10 mouse cellular contexts compared by ENCODE assay signal in genomic region chr14:102983686-102984085, GRCm38 (mm10). TPM values are rescaled to one million over a fixed set of nuclear protein-coding genes. Genes with fewer than 3 reads are reported as not detected.
DNase-seq lines count a peak whose midpoint lies in the region; ATAC-seq and TF ChIP-seq lines count a peak whose summit lies in the region.
"Had no signal": no experiment of that assay in that cellular context is flagged by ENCODE, and none has a peak within 500 bp of the region (broad histone marks: within the 10 kb centered on the region; RNA-seq: fewer than 3 reads in every experiment).

No protein-coding gene starts in this region.

- no peak overlapping the region for H3K9ac ChIP-seq in embryonic facial prominence, embryonic 15.5 days
- no peak overlapping the region for H3K9ac ChIP-seq in liver, embryonic 13.5 days

- no peak for TF ChIP-seq CTCF in layer of hippocampus, adult 2 months (conservative IDR thresholded peaks at IDR 0.05)

- H3K9me3 ChIP-seq in embryonic facial prominence, embryonic 10.5 days, result no peaks in the 10 kb centered on the region
- no peaks in the 10 kb centered on the region for H3K9me3 ChIP-seq in embryonic facial prominence, embryonic 15.5 days (replicated peaks)
- no peaks in the 10 kb centered on the region for H3K9me3 ChIP-seq in liver, embryonic 13.5 days (replicated peaks)

- H3K4me2 ChIP-seq in embryonic facial prominence, embryonic 15.5 days (replicated peaks), result 0 out of 2 replicates have a peak overlapping the region, but pooled peaks have one; percentile 82
- H3K4me2 ChIP-seq in liver, embryonic 13.5 days, result peak overlapping the region; percentile 79; the same call in 1 of the 2 replicates

- H3K4me1 ChIP-seq in embryonic facial prominence, embryonic 10.5 days, result peaks cover 22% of the 10 kb centered on the region
- no peaks in the 10 kb centered on the region; the same call in 1 of the 2 replicates for H3K4me1 ChIP-seq in embryonic facial prominence, embryonic 15.5 days
- H3K4me1 ChIP-seq in liver, embryonic 13.5 days (replicated peaks), result peaks cover 14% of the 10 kb centered on the region

- no peak for ATAC-seq in embryonic facial prominence, embryonic 15.5 days (ENCODE audit: insufficient number of reproducible peaks, low FRiP score, low TSS enrichment, low read depth)
- no peak for ATAC-seq in liver, embryonic 13.5 days (ENCODE audit: low read depth)

- H3K27ac ChIP-seq in layer of hippocampus, adult 2 months, result peak overlapping the region; percentile 88
- no peak overlapping the region for H3K27ac ChIP-seq in embryonic facial prominence, embryonic 10.5 days (replicated peaks)
- H3K27ac ChIP-seq in embryonic facial prominence, embryonic 15.5 days (replicated peaks), result 0 out of 2 replicates have a peak overlapping the region, but pooled peaks have one; percentile 22
- no peak overlapping the region for H3K27ac ChIP-seq in liver, embryonic 13.5 days

- H3K36me3 ChIP-seq in embryonic facial prominence, embryonic 10.5 days (replicated peaks), result no peaks in the 10 kb centered on the region
- no peaks in the 10 kb centered on the region for H3K36me3 ChIP-seq in embryonic facial prominence, embryonic 15.5 days
- no peaks in the 10 kb centered on the region for H3K36me3 ChIP-seq in liver, embryonic 13.5 days

- 77% methylated on average over 8 of the region's 8 CpGs for WGBS in embryonic facial prominence, embryonic 10.5 days
- WGBS in embryonic facial prominence, embryonic 15.5 days, result 71% methylated on average over 8 of the region's 8 CpGs
- WGBS in liver, embryonic 13.5 days (ENCODE audit: insufficient replicate concordance), result 32% methylated on average over 8 of the region's 8 CpGs

- peak in 1 of 2 experiments; percentile 27 for DNase-seq in layer of hippocampus, adult 2 months (ENCODE audit: low spot score in 2 of 2)
- DNase-seq in layer of hippocampus, adult 9-11 months, result no peak
- no peak for DNase-seq in embryonic facial prominence, embryonic 10.5 days (ENCODE audit: low spot score)
- DNase-seq in liver, embryonic 13.5 days, result no peak
- no peak for DNase-seq in right cerebral cortex, adult 18-20 months
- DNase-seq in right cerebral cortex, postnatal 36 days (ENCODE audit: low spot score in 2 of 2), result no peak
- DNase-seq: lung, adult 2 months; right cerebral cortex, postnatal 14 days had no signal

- peaks cover 22% of the 10 kb centered on the region for H3K27me3 ChIP-seq in embryonic facial prominence, embryonic 10.5 days (replicated peaks; ENCODE audit: low read depth, poor library complexity, severe bottlenecking)
- no peaks in the 10 kb centered on the region for H3K27me3 ChIP-seq in embryonic facial prominence, embryonic 15.5 days
- H3K27me3 ChIP-seq in liver, embryonic 13.5 days, result peaks cover 52% of the 10 kb centered on the region

- H3K4me3 ChIP-seq in layer of hippocampus, adult 2 months, result peak overlapping the region; percentile 96
- H3K4me3 ChIP-seq in embryonic facial prominence, embryonic 10.5 days, result peak overlapping the region; percentile 77
- no peak overlapping the region for H3K4me3 ChIP-seq in embryonic facial prominence, embryonic 15.5 days (replicated peaks)
- H3K4me3 ChIP-seq in liver, embryonic 13.5 days (replicated peaks), result no peak overlapping the region

RNA-seq across cellular contexts. Expression of gene Kctd12, which starts 1.2 kb away (rescaled TPM):
- total RNA-seq in layer of hippocampus, adult 2 months (2021), result 100 to 1,000 TPM; 120 to 123 TPM
- polyA plus RNA-seq in embryonic facial prominence, embryonic 10.5 days (2016; fragmentation: Nextera tagmentation; extraction: Ambion mirVana), result 6.2 and 8.8 TPM in 2 replicates
- polyA plus RNA-seq in embryonic facial prominence, embryonic 15.5 days (2015; fragmentation: Nextera tagmentation; extraction: Ambion mirVana), result 32.1 and 33.8 TPM in 2 replicates
- 1.9 and 2.3 TPM in 2 replicates for polyA plus RNA-seq in liver, embryonic 13.5 days (2015; fragmentation: Nextera tagmentation; extraction: Ambion mirVana)
- total RNA-seq: MEL had no signal

Comparison
In these comparisons a context has a peak if more than half of its experiments do, and no peak if none do; other contexts are left out.
1. H3K27ac ChIP-seq: peak in layer of hippocampus, adult 2 months (single experiment) and embryonic facial prominence, embryonic 15.5 days (single experiment); none in embryonic facial prominence, embryonic 10.5 days (single experiment) and liver, embryonic 13.5 days (single experiment).
2. H3K4me3 ChIP-seq: peak in layer of hippocampus, adult 2 months (single experiment) and embryonic facial prominence, embryonic 10.5 days (single experiment); none in embryonic facial prominence, embryonic 15.5 days (single experiment) and liver, embryonic 13.5 days (single experiment).